Mouse (Mus musculus) kidney, embryonic 16.5 days (tissue): ENCODE results near the gene Syngap1. TPM values are rescaled to one million over a fixed set of nuclear protein-coding genes. Genes with fewer than 3 reads are reported as not detected.

Experiments used
- ATAC-seq: fragments of 200-750 bp; cut with Nextera tagmentation; 2 replicates; pipeline ENCODE4 v1.8.0; 2017; ENCODE audit warnings: moderate TSS enrichment; ENCODE audit not compliant: low FRiP score, low TSS enrichment
- H3K27ac ChIP-seq: fragments of 300-500 bp; sonication (generic); 2 replicates; pipeline ENCODE4 v1.5.1; 2014; ENCODE audit warnings: low read length
- H3K27me3 ChIP-seq: fragments of 300-500 bp; sonication (generic); 2 replicates; pipeline ENCODE4 v1.6.1; 2014; ENCODE audit warnings: low read length, control low read depth, mixed read lengths; ENCODE audit not compliant: insufficient read depth
- H3K36me3 ChIP-seq: fragments of 300-500 bp; sonication (generic); 2 replicates; pipeline ENCODE4 v1.6.1; 2014; ENCODE audit warnings: low read length, control low read depth, mixed read lengths; ENCODE audit not compliant: insufficient read depth
- H3K4me1 ChIP-seq: fragments of 300-500 bp; sonication (generic); 2 replicates; pipeline ENCODE4 v1.6.1; 2014; ENCODE audit warnings: low read length, control low read depth, mixed read lengths; ENCODE audit not compliant: insufficient read depth
- H3K4me2 ChIP-seq: fragments of 300-500 bp; sonication (generic); replicated peaks from 2 replicates; pipeline ENCODE4 v1.6.1; 2014; ENCODE audit warnings: low read depth, low read length
- H3K4me3 ChIP-seq: fragments of 300-500 bp; sonication (generic); 2 replicates; pipeline ENCODE4 v1.5.1; 2014; ENCODE audit warnings: mild to moderate bottlenecking, low read length
- H3K9ac ChIP-seq: fragments of 300-500 bp; sonication (generic); replicated peaks from 2 replicates; pipeline ENCODE4 v1.6.1; 2014; ENCODE audit warnings: low read length
- H3K9me3 ChIP-seq: fragments of 300-500 bp; sonication (generic); 2 replicates; pipeline ENCODE4 v1.6.1; 2016; ENCODE audit warnings: low read length, control low read depth
- WGBS: fragments of 180-500 bp; shearing (Covaris S2); extraction: QIAGEN DNeasy Blood & Tissue Kit; methylation state at CpG from one replicate; pipeline ENCODE4 v1.1.7; 2014; 5-methylcytosine and 5-hydroxymethylcytosine counted together
- polyA plus RNA-seq: library from polyadenylated mRNA; unstranded; fragments of >200 nt; fragmentation: Nextera tagmentation; extraction: Ambion mirVana; gene quantifications from 2 replicates; pipeline ENCODE4 v1.2.1, GENCODE M21; 2015

Syngap1 gene
- polyA plus RNA-seq, 1 experiment from 2014 or later: 1.1 TPM

GRCm38 (mm10) chr17:27011167-27011566 is 70.1 kb downstream of the Syngap1 start:
- H3K27ac ChIP-seq: no peak overlapping the region

DNA sequence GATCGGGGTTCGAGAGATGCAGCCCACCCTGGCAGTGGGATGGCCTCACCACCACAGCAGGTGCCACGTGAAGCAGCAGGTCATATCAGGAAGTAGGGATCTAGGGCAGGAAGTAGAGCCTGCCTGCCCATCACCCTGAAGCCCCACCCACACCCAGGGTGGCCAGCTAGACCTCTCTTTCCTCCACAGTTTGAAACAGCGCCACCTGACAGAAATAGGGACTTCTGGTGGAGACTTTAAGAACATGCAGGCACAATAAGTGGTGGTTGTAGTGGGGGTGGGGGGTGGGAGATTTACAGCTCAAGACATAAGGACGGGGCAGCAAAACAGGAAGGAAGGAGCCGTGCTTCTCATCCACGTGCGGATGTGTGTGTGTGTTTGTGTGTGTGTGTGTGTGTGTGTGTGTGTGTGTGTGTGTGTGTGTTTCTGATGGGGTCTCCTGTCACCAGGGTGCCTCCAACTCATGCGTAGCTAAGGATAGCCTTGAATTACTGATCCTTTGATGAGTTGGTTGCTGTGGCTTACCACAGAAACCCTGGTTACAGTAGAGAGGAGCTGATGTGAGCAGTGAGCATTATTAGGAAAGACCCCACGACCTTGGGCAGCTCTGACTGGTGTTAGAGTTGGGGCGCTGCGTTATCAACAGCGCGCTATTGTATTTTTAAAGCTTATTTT is 71.1 kb downstream of the Syngap1 start:
- ATAC-seq: no peak
- 0 out of 2 replicates have a peak overlapping the region, but pooled peaks have one; percentile 13 for H3K4me2 ChIP-seq
- no peak overlapping the region for H3K4me3 ChIP-seq
- no peaks in the 10 kb centered on the region for H3K27me3 ChIP-seq
- peak overlapping the region; percentile 60 for H3K27ac ChIP-seq
- 0 out of 2 replicates have a peak overlapping the region, but pooled peaks have one; percentile 29 for H3K9ac ChIP-seq
- H3K4me1 ChIP-seq: peaks cover 6% of the 10 kb centered on the region; the same call in 1 of the 2 replicates
- H3K9me3 ChIP-seq: no peaks in the 10 kb centered on the region
- 45% methylated on average over 14 of the region's 14 CpGs for WGBS
- H3K36me3 ChIP-seq: no peaks in the 10 kb centered on the region

More at GRCm38 (mm10) chr17:27011167-27011566, 70.1 kb downstream of the Syngap1 start:
- Histone ChIP-seq H3K4me3 (no peak overlapping the region), H3K27me3 (no peaks in the 10 kb centered on the region), H3K36me3 (no peaks in the 10 kb centered on the region), H3K4me2 (no peak overlapping the region), H3K9me3 (no peaks in the 10 kb centered on the region), H3K4me1 (peaks cover 6% of the 10 kb centered on the region; the same call in 1 of the 2 replicates), H3K9ac (no peak overlapping the region)
- WGBS: 87% methylated on average over 10 of the region's 10 CpGs
- no peak for ATAC-seq

DNA sequence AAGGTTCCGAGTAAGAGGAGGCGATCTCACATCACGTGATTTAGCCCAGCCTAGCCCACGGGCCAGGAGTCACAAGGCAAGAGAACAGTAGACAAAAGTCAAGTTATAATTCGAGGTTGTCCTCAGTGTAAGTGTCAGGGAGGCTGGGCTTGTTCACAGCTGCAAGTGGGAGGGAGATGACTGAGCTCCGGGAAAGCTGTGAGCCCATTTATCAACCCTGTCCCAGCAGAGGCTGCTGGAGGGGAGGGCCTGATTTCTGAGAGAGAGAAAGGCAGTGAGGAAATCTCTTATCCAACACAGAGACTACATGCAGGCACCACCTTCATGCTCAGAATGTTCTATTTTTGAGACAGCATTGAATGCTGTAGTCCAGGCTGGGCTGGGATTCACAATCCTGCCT is 71.9 kb downstream of the Syngap1 start:
- H3K27me3 ChIP-seq: no peaks in the 10 kb centered on the region
- H3K4me3 ChIP-seq: no peak overlapping the region
- H3K27ac ChIP-seq: peak overlapping the region; percentile 60
- 30% methylated on average over 6 of the region's 6 CpGs for WGBS
- H3K4me2 ChIP-seq: 0 out of 2 replicates have a peak overlapping the region, but pooled peaks have one; percentile 13
- no peaks in the 10 kb centered on the region for H3K36me3 ChIP-seq
- H3K9ac ChIP-seq: 0 out of 2 replicates have a peak overlapping the region, but pooled peaks have one; percentile 29
- 0 out of 2 replicates have a peak, but pooled peaks have one; percentile 16 for ATAC-seq
- H3K9me3 ChIP-seq: no peaks in the 10 kb centered on the region
- peaks cover 6% of the 10 kb centered on the region; the same call in 1 of the 2 replicates for H3K4me1 ChIP-seq

DNA sequence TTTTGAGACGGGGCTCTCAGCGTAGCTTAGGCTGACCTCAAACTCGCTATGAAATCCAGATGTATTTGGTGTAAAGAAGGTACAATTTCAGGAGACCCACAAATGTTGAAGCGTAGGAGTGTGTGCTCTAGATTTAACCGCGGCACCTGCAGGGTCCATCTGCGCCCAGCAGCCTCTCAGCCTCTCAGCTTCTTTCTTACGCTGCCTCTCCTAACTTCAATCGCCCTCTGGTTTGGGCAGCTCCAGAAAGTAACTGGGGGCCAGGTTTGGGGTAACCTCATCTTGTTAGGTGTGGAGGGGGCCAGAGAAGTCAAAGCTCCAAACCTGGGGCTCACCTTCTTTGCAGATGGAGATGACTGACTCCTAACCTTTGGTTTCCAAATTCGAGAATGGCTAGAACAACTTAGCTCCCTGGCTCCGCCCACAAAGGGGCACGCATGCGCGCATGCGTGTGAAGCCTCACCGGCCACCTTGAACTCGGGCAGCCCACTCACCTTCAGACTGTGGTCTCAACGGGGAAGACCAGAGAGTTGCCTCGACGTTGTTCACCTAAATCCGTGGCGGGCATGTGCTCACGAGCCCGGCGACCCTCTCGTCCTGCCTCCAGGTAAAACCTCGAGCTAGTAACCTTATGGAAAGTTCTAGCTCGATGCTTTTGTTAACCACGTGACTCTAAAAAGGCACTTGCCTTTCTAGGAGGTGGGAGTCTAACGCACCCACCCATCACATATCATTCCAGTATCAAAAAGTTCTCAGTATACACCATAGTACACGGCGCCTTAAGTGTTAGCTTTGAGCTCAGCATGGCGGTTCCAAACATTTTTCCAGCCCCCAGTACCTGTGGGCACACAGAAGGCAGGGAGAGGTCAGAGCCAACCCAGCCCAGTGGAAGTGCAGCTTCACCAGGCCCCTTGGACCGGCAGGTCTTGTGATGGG is 76.8 kb downstream of the Syngap1 start:
- H3K4me2 ChIP-seq: peak overlapping the region; percentile 63
- H3K4me3 ChIP-seq: peak overlapping the region; percentile 55
- WGBS: 8% methylated on average over 34 of the region's 34 CpGs
- peaks cover 7% of the 10 kb centered on the region; the same call in 1 of the 2 replicates for H3K4me1 ChIP-seq
- no peaks in the 10 kb centered on the region for H3K9me3 ChIP-seq
- peak overlapping the region; percentile 67 for H3K9ac ChIP-seq
- H3K27ac ChIP-seq: peak overlapping the region; percentile 62; the same call in 1 of the 2 replicates
- peak; percentile 66; the same call in 1 of the 2 replicates for ATAC-seq
- H3K36me3 ChIP-seq: peaks cover 28% of the 10 kb centered on the region
- no peaks in the 10 kb centered on the region for H3K27me3 ChIP-seq

- peak overlapping the region; percentile 55 for H3K4me3 ChIP-seq
- H3K27ac ChIP-seq: peak overlapping the region; percentile 29; the same call in 1 of the 2 replicates
- H3K9ac ChIP-seq: peak overlapping the region; percentile 67
- WGBS: 36% methylated on average over 11 of the region's 12 CpGs
- no peaks in the 10 kb centered on the region for H3K27me3 ChIP-seq
- no peaks in the 10 kb centered on the region for H3K9me3 ChIP-seq
- H3K4me1 ChIP-seq: peaks cover 6% of the 10 kb centered on the region; the same call in 1 of the 2 replicates
- no peak for ATAC-seq
- H3K4me2 ChIP-seq: peak overlapping the region; percentile 63
- H3K36me3 ChIP-seq: peaks cover 35% of the 10 kb centered on the region
These were observed 77.6 kb downstream of the Syngap1 start for GRCm38 (mm10) chr17:27018555-27019196.

GRCm38 (mm10) chr17:27021076-27021475 is 80.0 kb downstream of the Syngap1 start:
- H3K4me1 ChIP-seq: peaks cover 6% of the 10 kb centered on the region; the same call in 1 of the 2 replicates
- no peak for ATAC-seq
- H3K4me3 ChIP-seq: no peak overlapping the region
- H3K27ac ChIP-seq: no peak overlapping the region
- H3K36me3 ChIP-seq: peaks cover 51% of the 10 kb centered on the region
- no peaks in the 10 kb centered on the region for H3K27me3 ChIP-seq
- no peaks in the 10 kb centered on the region for H3K9me3 ChIP-seq
- 90% methylated on average over 14 of the region's 14 CpGs for WGBS
- no peak overlapping the region for H3K9ac ChIP-seq
- no peak overlapping the region for H3K4me2 ChIP-seq

- Histone ChIP-seq H3K4me3 (no peak overlapping the region), H3K9me3 (no peaks in the 10 kb centered on the region), H3K9ac (no peak overlapping the region), H3K27ac (no peak overlapping the region), H3K27me3 (no peaks in the 10 kb centered on the region), H3K36me3 (peaks cover 51% of the 10 kb centered on the region), H3K4me1 (peaks cover 6% of the 10 kb centered on the region; the same call in 1 of the 2 replicates), H3K4me2 (no peak overlapping the region)
- ATAC-seq: no peak
- WGBS: 93% methylated on average over 9 of the region's 9 CpGs
These were observed 80.7 kb downstream of the Syngap1 start for GRCm38 (mm10) chr17:27021736-27022135.
